Mouse (Mus musculus): ENCODE measurements around the gene Arsb.
"Not testable (repeated sequence)": the region's sequence is repeated elsewhere in the genome, so short reads cannot be mapped to it uniquely, and the experiment has no call there.

Gene Arsb

DNA sequence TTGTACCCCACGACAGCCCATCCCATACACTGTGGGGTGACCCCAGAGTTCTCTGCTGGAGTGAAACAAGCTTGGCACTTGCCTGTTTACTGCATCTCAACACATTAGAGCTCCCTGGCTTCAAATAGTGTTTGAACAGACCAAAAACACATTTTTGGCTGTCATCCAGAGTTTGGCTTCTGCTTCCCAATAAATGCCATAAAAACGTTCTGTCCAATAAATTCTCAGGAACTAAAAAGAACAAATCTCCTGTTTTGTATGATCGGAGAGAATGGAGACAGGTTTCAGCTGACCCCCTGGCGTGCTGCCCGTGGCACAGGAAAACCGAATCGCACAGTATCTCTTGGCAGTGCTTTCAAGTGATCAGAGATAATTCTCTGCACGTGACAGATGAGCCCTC lies 16.2 kb downstream of the Arsb start:
- ATAC-seq (ENCODE audit: low TSS enrichment), result no peak

DNA sequence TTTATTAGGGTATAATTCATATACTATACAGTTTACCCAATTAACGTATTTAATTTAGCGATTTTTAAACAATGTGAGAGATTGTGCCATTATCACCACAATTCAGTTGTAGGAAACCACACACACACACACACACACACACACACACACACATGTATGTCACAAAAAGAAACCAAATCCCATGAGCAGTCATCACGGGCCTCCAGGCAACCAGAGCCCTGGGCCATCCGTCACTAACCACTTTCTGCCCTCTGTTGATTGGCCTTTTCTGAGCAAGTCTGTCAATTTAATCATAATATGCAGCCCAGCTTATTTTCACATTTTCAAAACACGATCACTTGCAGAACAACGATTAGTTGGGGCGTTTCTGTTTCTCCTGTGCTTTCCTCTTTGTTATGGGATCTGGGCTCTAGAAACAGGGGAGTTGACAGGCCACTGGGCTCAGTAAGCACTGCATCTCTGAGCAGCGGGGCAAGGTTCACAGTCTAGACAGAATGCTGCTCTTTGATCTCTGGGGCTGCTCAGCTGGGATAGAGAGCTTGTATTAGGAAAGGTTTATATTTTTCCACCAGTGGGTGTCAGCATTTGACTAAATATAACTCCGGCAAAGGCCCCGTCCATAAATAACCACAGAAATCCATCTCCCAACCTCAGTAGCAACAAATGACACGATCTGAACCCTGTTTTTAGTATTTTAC lies 21.7 kb downstream of the Arsb start:
- peak; percentile 70 for ATAC-seq (ENCODE audit: low TSS enrichment)

DNA sequence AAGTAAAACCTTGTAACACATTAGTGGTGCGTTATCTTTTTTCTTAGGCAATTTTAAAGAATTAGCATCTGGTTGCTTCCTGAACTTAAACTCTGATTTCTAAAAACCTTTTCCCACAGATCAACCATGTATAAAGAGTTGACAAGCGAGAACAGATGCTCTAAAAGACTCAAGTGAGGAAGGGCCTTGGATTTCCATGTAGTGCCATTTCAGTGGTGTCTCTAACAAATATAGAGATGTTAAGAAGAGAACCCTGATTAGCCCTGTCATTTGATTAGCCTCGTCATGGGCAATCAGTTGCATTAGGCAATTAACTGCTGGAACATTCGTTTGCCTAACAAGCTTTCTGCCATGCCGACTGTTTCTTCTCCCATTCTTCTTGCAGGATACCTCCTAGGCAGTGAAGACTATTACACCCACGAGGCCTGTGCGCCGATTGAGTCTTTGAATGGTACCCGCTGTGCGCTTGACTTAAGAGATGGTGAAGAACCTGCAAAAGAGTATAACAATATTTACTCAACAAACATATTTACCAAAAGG lies 22.3 kb downstream of the Arsb start:
- ATAC-seq (ENCODE audit: low TSS enrichment), result no peak

GRCm38 (mm10) chr13:93797011-93797600 lies 25.7 kb downstream of the Arsb start:
- peak; percentile 81 for ATAC-seq (ENCODE audit: low TSS enrichment)

- not testable (repeated sequence) for ATAC-seq (ENCODE audit: low TSS enrichment)
These were observed 38.9 kb downstream of the Arsb start for GRCm38 (mm10) chr13:93810311-93810710.

DNA sequence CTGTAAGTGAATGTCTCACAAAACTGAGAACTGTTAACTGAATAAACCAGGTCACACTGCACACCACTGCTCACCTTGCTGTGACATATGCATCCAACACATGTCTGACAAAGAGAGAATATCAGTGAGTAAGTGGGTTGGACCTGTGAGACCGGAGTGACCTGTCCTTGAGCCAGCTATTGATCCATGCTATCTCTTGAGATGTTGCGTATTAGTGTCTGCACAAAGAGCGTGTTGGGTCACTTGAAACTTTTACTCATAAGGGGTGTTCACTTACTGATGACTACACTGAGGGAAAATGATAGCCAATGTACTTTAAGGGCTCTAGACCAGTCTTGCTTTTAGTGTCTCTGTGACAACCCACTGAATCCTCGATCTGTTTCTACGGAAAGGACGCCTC lies 42.7 kb downstream of the Arsb start:
- ATAC-seq (ENCODE audit: low TSS enrichment), result no peak

DNA sequence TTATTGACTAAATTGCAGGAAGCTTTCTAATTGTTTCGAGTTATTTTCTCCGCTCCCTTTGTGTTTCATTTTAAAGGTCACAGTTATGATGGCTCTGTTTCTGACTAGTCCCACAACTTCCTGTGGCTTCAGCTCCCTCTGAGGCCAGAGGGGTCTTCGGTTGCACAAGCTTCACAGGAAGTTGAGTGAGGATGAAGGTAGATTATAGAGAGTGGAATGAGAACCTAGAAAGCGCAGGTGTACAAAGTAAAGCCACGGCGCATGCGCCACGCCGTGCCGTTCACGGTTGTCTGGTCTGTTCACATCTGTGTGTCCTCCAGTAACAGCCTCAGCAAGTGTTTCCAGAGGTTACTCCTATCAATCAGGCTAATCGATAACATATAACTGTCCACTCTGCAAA lies 43.2 kb downstream of the Arsb start:
- no peak for ATAC-seq (ENCODE audit: low TSS enrichment)

GRCm38 (mm10) chr13:93815128-93815527 lies 43.7 kb downstream of the Arsb start:
- no peak for ATAC-seq (ENCODE audit: low TSS enrichment)

DNA sequence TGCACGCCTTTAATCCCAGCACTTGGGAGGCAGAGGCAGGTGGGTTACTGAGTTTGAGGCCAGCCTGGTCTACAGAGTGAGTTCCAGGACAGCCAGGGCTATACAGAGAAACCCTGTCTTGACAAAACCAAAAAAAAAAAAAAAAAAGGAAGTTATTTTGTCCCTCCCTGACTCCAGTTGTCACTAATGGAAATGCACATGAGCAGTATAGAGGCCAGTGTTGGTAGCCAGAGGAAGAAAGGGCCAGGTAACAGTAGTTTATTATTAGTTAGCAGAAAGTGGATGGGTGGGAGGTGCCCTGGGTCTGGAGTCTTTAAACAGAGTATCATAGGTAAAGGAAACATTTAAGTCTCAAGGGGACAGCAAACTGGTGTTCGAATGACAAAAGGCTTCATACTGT lies 44.7 kb downstream of the Arsb start:
- no peak for ATAC-seq (ENCODE audit: low TSS enrichment)

GRCm38 (mm10) chr13:93816688-93817331 lies 45.4 kb downstream of the Arsb start:
- no peak for ATAC-seq (ENCODE audit: low TSS enrichment)

- no peak for ATAC-seq (ENCODE audit: low TSS enrichment)
These were observed 48.7 kb downstream of the Arsb start for GRCm38 (mm10) chr13:93820173-93820572.

DNA sequence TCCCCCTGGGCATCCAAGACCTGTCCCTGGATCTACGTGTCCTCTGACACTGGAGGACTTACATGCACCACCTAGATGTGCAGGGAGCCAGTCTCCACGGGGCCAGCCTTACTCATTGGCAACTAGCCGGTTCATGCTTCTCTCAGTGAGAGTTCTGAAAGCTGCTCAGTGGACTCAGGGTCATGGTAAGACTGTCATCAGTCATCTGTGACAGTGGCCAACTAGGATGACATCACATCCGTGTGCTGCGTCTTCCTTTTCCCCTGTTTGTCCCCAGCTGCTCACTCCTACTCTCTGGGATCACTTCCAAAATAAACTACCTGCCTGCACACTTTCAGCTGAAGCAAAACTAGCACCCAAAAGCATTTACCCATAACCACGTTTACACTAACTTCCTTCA lies 50.6 kb downstream of the Arsb start:
- no peak for ATAC-seq (ENCODE audit: low TSS enrichment)

DNA sequence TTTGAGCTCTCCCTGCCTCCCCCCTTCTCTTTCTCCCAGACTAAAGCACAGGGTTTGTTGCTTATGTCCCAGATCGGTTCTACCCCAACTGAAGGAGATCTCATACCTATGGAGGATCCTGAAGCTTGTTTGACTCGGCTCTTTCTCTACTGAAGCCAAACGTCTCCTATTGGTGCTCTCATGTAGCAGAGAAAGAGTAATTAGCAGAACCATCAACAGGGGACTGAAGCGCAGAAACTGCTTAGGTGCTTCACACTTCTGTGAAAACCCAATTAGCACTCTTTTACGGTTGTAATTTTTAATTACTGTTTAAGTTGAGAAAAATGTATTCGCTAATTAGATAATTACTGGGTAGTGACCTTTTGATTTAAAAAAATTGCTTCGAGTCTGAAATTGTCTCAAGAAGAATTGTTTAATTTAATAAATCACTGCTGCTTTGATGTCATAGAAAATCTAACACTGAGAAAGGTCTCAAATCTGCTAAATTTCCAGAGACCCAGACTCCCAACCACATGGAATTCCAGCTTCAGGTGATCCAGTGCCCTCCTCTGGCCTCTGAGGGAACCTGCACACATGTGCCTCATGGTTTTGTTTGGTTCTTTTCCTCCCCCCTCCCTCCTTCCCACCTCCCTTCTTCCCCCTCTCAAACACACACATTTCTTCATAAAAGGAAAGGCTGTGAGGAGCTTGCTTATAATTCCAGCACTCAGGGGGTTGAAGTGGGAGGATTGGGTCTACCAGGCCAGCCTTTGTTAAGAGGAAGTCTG lies 54.5 kb downstream of the Arsb start:
- ATAC-seq (ENCODE audit: low TSS enrichment), result no peak

GRCm38 (mm10) chr13:93827745-93828144 lies 56.3 kb downstream of the Arsb start:
- no peak for ATAC-seq (ENCODE audit: low TSS enrichment)

DNA sequence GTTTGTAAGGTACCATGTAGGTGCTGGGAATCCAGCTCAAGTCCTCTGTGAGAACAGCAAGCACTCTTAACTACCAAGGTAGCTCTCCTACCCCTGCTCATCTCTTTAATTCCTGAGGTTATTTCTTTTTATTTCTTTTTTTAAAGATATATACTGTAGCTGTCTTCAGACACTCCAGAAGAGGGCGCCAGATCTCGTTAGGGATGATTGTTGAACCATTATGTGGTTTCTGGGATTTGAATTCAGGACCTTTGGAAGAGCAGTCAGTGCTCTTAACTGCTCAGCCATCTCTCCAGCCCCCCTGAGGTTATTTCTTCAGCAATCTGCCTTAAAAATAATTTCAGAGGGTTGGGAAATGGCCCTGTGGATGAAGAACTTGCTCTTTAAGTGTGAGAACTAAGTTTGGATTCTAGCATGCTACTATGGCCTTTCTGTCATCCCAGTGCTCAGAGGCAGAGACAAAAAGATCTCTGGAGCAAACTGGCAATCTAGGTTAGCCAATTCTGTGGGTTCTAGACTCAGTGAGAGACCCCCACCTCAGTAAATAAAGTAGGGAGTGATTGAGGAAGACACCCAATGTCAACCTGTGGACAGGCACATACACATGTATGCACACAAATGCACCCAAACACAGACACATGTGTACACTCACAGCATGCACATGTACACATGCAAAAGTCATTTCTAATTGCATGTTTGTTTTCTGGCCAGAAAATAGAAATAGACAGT lies 58.3 kb downstream of the Arsb start:
- no peak for ATAC-seq (ENCODE audit: low TSS enrichment)

- no peak for ATAC-seq (ENCODE audit: low TSS enrichment)
These were observed 58.8 kb downstream of the Arsb start for GRCm38 (mm10) chr13:93830294-93830645.

DNA sequence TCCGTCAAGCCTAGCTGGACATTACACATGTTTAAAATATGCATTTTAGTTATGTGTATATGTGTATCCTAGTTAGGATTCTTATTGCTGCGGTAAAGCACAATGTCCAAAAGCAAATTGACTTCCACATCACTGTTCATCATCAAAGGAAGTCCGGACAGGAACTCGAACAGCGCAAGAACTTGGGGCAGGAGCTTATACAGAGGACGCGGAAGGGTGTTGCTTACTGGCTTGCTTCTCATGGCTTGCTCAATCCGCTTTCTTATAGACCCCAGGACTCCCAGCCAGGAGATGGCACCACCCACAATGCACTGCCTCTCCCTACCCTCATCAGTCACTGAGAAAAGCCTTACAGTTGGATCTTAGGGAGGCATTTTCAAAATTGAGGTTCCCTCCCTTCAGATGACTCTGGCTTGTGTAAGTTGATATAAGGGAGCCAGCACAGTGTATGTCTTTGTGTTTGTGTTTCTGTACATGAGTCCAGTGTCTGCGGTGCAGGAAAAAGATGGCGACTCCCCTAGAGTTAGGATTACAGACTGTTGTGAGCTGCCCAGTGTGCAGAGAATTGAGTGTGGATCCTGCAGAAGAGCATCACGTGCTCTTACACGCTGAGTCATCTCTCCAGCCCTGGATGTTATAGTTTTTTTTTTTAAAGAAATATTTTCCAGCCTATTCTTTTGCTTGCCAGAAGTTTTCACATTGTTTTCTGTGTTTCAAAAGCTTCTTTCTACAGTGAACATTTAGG lies 66.2 kb downstream of the Arsb start:
- ATAC-seq (ENCODE audit: low TSS enrichment), result 0 out of 2 replicates have a peak, but pooled peaks have one; percentile 27

- no peak for ATAC-seq (ENCODE audit: low TSS enrichment)
These were observed 67.2 kb downstream of the Arsb start for GRCm38 (mm10) chr13:93838431-93839136.

- no peak for ATAC-seq (ENCODE audit: low TSS enrichment)
These were observed 67.8 kb downstream of the Arsb start for GRCm38 (mm10) chr13:93839137-93839630.

DNA sequence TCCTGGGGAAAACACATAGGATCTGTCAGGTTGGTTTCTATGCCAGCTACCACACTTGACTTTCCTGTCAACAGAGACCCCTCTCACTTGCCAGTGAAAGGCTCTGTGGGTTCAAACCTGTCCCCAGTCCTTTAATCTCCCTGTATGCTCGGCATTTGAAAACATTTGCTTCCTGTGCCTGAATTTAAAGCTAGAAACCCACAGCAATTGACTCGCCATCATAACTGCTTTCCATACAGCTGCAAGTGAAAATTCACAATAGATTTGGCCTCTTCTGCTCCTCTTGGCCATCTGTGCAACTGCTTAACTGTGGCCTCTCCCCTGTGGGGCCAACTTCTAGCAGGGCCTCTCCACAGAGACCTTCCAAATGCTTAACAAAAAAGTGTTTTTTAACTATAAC lies 68.3 kb downstream of the Arsb start:
- ATAC-seq (ENCODE audit: low TSS enrichment), result no peak
